Mouse (Mus musculus): ENCODE measurements around the gene Ccr4. TPM values are rescaled to one million over a fixed set of nuclear protein-coding genes. Genes with fewer than 3 reads are reported as not detected.

The Ccr4 gene
- polyA plus RNA-seq, 1 experiment from 2014 or later: not detected

- WGBS: 70% methylated on average over 16 of the region's 17 CpGs
- H3K27me3 ChIP-seq (ENCODE audit: control insufficient read depth, insufficient read depth, low read length): no peaks in the 10 kb centered on the region
- H3K36me3 ChIP-seq (ENCODE audit: control insufficient read depth, insufficient read depth, low read length): no peaks in the 10 kb centered on the region
- no peak overlapping the region for H3K4me2 ChIP-seq (replicated peaks; ENCODE audit: low read depth, low read length)
- ATAC-seq (ENCODE audit: low FRiP score) (no peak), DNase-seq (ENCODE audit: low spot score) (no peak)
- H3K9ac ChIP-seq (ENCODE audit: low read depth, low read length): no peak overlapping the region
- peaks cover 11% of the 10 kb centered on the region; the same call in 1 of the 2 replicates for H3K4me1 ChIP-seq (replicated peaks; ENCODE audit: control insufficient read depth, insufficient read depth, low read length)
- no peaks in the 10 kb centered on the region for H3K9me3 ChIP-seq (ENCODE audit: control insufficient read depth, low read length)
- H3K27ac ChIP-seq (ENCODE audit: low read depth, low read length): peak overlapping the region; percentile 32; the same call in 1 of the 2 replicates
- no peak overlapping the region for H3K4me3 ChIP-seq (ENCODE audit: low read depth, low read length)
These were observed 39.4 kb upstream of the Ccr4 start for GRCm38 (mm10) chr9:114543882-114544753.

- Histone ChIP-seq H3K9ac (ENCODE audit: low read depth, low read length) (no peak overlapping the region), H3K27me3 (ENCODE audit: control insufficient read depth, insufficient read depth, low read length) (no peaks in the 10 kb centered on the region), H3K9me3 (ENCODE audit: control insufficient read depth, low read length) (no peaks in the 10 kb centered on the region), H3K4me3 (ENCODE audit: low read depth, low read length) (no peak overlapping the region), H3K4me1 (replicated peaks; ENCODE audit: control insufficient read depth, insufficient read depth, low read length) (peaks cover 13% of the 10 kb centered on the region), H3K36me3 (ENCODE audit: control insufficient read depth, insufficient read depth, low read length) (no peaks in the 10 kb centered on the region), H3K27ac (ENCODE audit: low read depth, low read length) (no peak overlapping the region), H3K4me2 (replicated peaks; ENCODE audit: low read depth, low read length) (no peak overlapping the region)
- 32% methylated on average over 1 of the region's 1 CpGs for WGBS
- DNase-seq (ENCODE audit: low spot score) (no peak), ATAC-seq (ENCODE audit: low FRiP score) (no peak)
These were observed 36.6 kb upstream of the Ccr4 start for GRCm38 (mm10) chr9:114541279-114541741.

GRCm38 (mm10) chr9:114538996-114539563 lies 34.4 kb upstream of the Ccr4 start:
- H3K27me3 ChIP-seq (ENCODE audit: control insufficient read depth, insufficient read depth, low read length): no peaks in the 10 kb centered on the region
- peaks cover 13% of the 10 kb centered on the region for H3K4me1 ChIP-seq (replicated peaks; ENCODE audit: control insufficient read depth, insufficient read depth, low read length)
- no peaks in the 10 kb centered on the region for H3K36me3 ChIP-seq (ENCODE audit: control insufficient read depth, insufficient read depth, low read length)
- no peak for ATAC-seq (ENCODE audit: low FRiP score)
- no peaks in the 10 kb centered on the region for H3K9me3 ChIP-seq (ENCODE audit: control insufficient read depth, low read length)
- H3K9ac ChIP-seq (ENCODE audit: low read depth, low read length): no peak overlapping the region
- H3K4me3 ChIP-seq (ENCODE audit: low read depth, low read length): no peak overlapping the region
- H3K27ac ChIP-seq (ENCODE audit: low read depth, low read length): no peak overlapping the region
- H3K4me2 ChIP-seq (replicated peaks; ENCODE audit: low read depth, low read length): no peak overlapping the region
- 65% methylated on average over 7 of the region's 7 CpGs for WGBS
- DNase-seq (ENCODE audit: low spot score): no peak

GRCm38 (mm10) chr9:114536628-114537027 lies 31.9 kb upstream of the Ccr4 start:
- Histone ChIP-seq H3K9ac (ENCODE audit: low read depth, low read length) (no peak overlapping the region), H3K9me3 (ENCODE audit: control insufficient read depth, low read length) (no peaks in the 10 kb centered on the region), H3K27me3 (ENCODE audit: control insufficient read depth, insufficient read depth, low read length) (no peaks in the 10 kb centered on the region), H3K4me1 (replicated peaks; ENCODE audit: control insufficient read depth, insufficient read depth, low read length) (peaks cover 13% of the 10 kb centered on the region), H3K36me3 (ENCODE audit: control insufficient read depth, insufficient read depth, low read length) (no peaks in the 10 kb centered on the region), H3K4me2 (replicated peaks; ENCODE audit: low read depth, low read length) (no peak overlapping the region), H3K27ac (ENCODE audit: low read depth, low read length) (peak overlapping the region; percentile 79), H3K4me3 (ENCODE audit: low read depth, low read length) (no peak overlapping the region)
- DNase-seq (ENCODE audit: low spot score) (no peak), ATAC-seq (ENCODE audit: low FRiP score) (peak; percentile 74)
- 12% methylated on average over 2 of the region's 2 CpGs for WGBS

GRCm38 (mm10) chr9:114534747-114535517 lies 30.2 kb upstream of the Ccr4 start:
- H3K4me3 ChIP-seq (ENCODE audit: low read depth, low read length): no peak overlapping the region
- no peak overlapping the region for H3K4me2 ChIP-seq (replicated peaks; ENCODE audit: low read depth, low read length)
- no peaks in the 10 kb centered on the region for H3K36me3 ChIP-seq (ENCODE audit: control insufficient read depth, insufficient read depth, low read length)
- no peak overlapping the region for H3K9ac ChIP-seq (ENCODE audit: low read depth, low read length)
- ATAC-seq (ENCODE audit: low FRiP score): no peak
- H3K4me1 ChIP-seq (replicated peaks; ENCODE audit: control insufficient read depth, insufficient read depth, low read length): peaks cover 16% of the 10 kb centered on the region
- DNase-seq (ENCODE audit: low spot score): no peak
- 76% methylated on average over 9 of the region's 9 CpGs for WGBS
- no peaks in the 10 kb centered on the region for H3K27me3 ChIP-seq (ENCODE audit: control insufficient read depth, insufficient read depth, low read length)
- H3K27ac ChIP-seq (ENCODE audit: low read depth, low read length): no peak overlapping the region
- no peaks in the 10 kb centered on the region for H3K9me3 ChIP-seq (ENCODE audit: control insufficient read depth, low read length)

- Histone ChIP-seq H3K27me3 (ENCODE audit: control insufficient read depth, insufficient read depth, low read length) (no peaks in the 10 kb centered on the region), H3K36me3 (ENCODE audit: control insufficient read depth, insufficient read depth, low read length) (no peaks in the 10 kb centered on the region), H3K4me3 (ENCODE audit: low read depth, low read length) (no peak overlapping the region), H3K9ac (ENCODE audit: low read depth, low read length) (no peak overlapping the region), H3K27ac (ENCODE audit: low read depth, low read length) (no peak overlapping the region), H3K9me3 (ENCODE audit: control insufficient read depth, low read length) (no peaks in the 10 kb centered on the region), H3K4me2 (replicated peaks; ENCODE audit: low read depth, low read length) (no peak overlapping the region), H3K4me1 (replicated peaks; ENCODE audit: control insufficient read depth, insufficient read depth, low read length) (peaks cover 16% of the 10 kb centered on the region)
- ATAC-seq (ENCODE audit: low FRiP score): no peak
- DNase-seq (ENCODE audit: low spot score): no peak
- WGBS: 86% methylated on average over 4 of the region's 4 CpGs
These were observed 29.1 kb upstream of the Ccr4 start for GRCm38 (mm10) chr9:114533848-114534247.

GRCm38 (mm10) chr9:114531276-114531675 lies 26.6 kb upstream of the Ccr4 start:
- peak overlapping the region; percentile 27; the same call in 1 of the 2 replicates for H3K27ac ChIP-seq (ENCODE audit: low read depth, low read length)

GRCm38 (mm10) chr9:114528680-114529048 lies 23.9 kb upstream of the Ccr4 start:
- Histone ChIP-seq H3K27ac (ENCODE audit: low read depth, low read length) (no peak overlapping the region), H3K4me1 (replicated peaks; ENCODE audit: control insufficient read depth, insufficient read depth, low read length) (peaks cover 16% of the 10 kb centered on the region), H3K4me2 (replicated peaks; ENCODE audit: low read depth, low read length) (no peak overlapping the region), H3K9ac (ENCODE audit: low read depth, low read length) (no peak overlapping the region), H3K27me3 (ENCODE audit: control insufficient read depth, insufficient read depth, low read length) (no peaks in the 10 kb centered on the region), H3K9me3 (ENCODE audit: control insufficient read depth, low read length) (no peaks in the 10 kb centered on the region), H3K4me3 (ENCODE audit: low read depth, low read length) (no peak overlapping the region), H3K36me3 (ENCODE audit: control insufficient read depth, insufficient read depth, low read length) (no peaks in the 10 kb centered on the region)
- no peak for ATAC-seq (ENCODE audit: low FRiP score)
- WGBS: 39% methylated on average over 9 of the region's 9 CpGs
- DNase-seq (ENCODE audit: low spot score): no peak

More at GRCm38 (mm10) chr9:114531276-114531675, 26.6 kb upstream of the Ccr4 start:
- DNase-seq (ENCODE audit: low spot score) (no peak), ATAC-seq (ENCODE audit: low FRiP score) (no peak)
- H3K27me3 ChIP-seq (ENCODE audit: control insufficient read depth, insufficient read depth, low read length): no peaks in the 10 kb centered on the region
- WGBS: 21% methylated on average over 11 of the region's 11 CpGs
- H3K9me3 ChIP-seq (ENCODE audit: control insufficient read depth, low read length): no peaks in the 10 kb centered on the region
- H3K4me2 ChIP-seq (replicated peaks; ENCODE audit: low read depth, low read length): no peak overlapping the region; the same call in 1 of the 2 replicates
- H3K9ac ChIP-seq (ENCODE audit: low read depth, low read length): no peak overlapping the region
- no peak overlapping the region for H3K4me3 ChIP-seq (ENCODE audit: low read depth, low read length)
- peaks cover 10% of the 10 kb centered on the region for H3K4me1 ChIP-seq (replicated peaks; ENCODE audit: control insufficient read depth, insufficient read depth, low read length)
- no peaks in the 10 kb centered on the region for H3K36me3 ChIP-seq (ENCODE audit: control insufficient read depth, insufficient read depth, low read length)

Measured in hindbrain, embryonic 11.5 days (tissue).